Mouse (Mus musculus): ENCODE data around the gene Wiz. TPM values are rescaled to one million over a fixed set of nuclear protein-coding genes. Genes with fewer than 3 reads are reported as not detected.

The Wiz gene
- 10 to 100 TPM; 45.4 to 81.3 (median 58.8) TPM for total RNA-seq (2022)

GRCm38 (mm10) chr17:32389101-32389659 lies at the start of gene Wiz:
TSS of gene Wiz (minus strand) at chr17:32389439.
- DNase-seq = peak; percentile 90

DNA sequence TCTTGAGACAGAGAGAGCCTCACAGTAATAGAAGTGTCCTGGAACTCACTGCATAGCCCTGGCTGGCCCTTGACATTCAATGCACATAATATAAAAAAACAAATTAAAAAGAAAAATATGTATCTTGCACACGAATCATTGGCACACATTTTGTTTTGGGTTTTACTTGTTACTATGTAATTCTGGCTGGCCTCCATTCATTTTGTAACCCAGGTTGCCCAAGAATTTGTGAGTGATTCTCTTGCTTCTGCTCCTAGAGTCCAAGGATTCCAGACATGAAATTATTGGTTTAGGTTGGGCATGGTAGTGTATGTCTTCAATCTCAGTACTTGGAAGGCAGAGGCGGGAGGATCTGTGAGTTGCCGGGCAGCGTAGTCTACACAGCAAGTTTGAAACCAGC lies 47.9 kb upstream of the Wiz start:
- peak; percentile 11 for DNase-seq

DNA sequence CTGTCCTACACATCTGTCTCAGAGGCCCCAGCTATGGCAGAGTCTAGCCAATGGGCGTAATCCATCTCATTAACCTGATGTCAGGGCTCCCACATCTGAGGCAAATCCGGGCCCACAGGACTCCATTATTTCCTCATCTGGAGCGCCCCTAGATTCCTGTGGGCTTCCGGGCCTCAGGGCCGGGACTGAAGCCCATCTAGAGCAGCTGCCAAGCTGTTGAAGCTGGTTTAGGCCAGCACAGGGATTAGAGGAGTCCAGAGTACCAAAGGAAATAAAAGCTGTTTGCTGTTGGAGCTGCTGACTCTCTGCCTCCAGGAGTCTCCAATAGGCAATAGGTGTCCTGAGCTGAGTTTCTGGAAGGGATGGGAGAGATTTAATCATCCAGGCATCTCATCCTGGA lies 45.9 kb upstream of the Wiz start:
- DNase-seq = no peak

- DNase-seq = no peak
Measured at GRCm38 (mm10) chr17:32434324-32434723, 45.1 kb upstream of the Wiz start.

GRCm38 (mm10) chr17:32431972-32432371 lies 42.7 kb upstream of the Wiz start:
- no peak for DNase-seq

- DNase-seq = no peak
Measured at GRCm38 (mm10) chr17:32426610-32427009, 37.4 kb upstream of the Wiz start.

DNA sequence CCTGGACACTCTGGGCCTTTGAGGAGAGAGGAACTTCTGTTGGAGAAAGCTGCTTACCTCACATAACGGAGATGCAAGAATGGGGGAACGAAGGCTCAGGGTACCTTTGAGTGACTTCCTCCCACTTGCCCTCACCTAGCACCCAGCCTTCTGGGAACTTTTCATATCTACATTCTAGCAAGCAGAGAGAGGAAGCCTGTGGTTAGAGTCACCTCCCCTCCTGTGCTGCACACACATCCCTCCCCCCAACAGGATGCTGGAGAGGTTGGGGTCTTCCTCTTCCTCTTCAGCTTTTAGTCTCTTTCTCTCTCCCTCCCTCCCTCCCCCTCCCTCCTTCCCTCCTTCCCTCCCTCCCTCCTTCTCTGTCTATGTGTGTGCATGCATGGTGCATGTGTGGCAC lies 34.8 kb upstream of the Wiz start, which contains the start of gene Pglyrp2:
Gene Pglyrp2 (minus strand): TSS at position 134 of the 400 bp plus-strand sequence.
- DNase-seq = no peak

DNA sequence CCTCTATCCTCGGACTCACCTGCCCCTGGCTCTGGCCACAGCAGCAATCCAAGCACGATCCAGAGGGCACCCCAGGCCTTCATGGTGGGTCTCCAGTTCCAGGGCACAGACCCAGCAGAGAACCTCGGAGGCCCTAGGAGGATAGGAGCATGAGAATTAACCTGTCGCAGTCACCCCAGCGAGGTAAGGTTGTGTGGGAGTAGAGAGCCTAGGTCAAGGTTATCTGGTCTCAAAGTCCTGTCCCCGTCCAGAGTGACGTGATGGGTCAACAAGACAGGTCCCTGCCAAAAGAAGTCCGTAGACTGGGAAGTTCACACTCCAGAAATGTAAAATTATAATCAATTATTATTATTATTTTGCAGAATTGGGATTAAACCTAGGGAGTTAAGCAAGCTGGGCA lies 31.5 kb upstream of the Wiz start:
- DNase-seq = no peak

DNA sequence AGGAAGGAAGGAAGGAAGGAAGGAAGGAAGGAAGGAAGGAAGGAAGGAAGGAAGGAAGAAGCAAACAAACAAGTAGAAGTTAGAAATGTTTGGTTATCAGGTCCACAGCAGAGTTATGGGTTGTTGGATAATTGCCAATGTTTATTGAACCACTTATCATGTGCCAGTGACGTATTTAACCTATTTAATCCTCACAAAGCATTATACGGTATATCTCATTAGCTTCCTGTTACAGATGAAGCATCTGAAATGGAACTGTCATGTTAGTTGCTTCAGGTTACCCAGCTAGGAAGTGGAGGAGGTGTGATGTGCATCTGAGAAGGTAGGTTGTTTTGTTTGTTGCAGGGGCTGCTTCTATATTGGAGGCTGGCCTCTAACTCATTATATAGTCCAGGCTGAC lies 30.8 kb upstream of the Wiz start:
- DNase-seq = no peak

GRCm38 (mm10) chr17:32416771-32417170 lies 27.5 kb upstream of the Wiz start:
- no peak for DNase-seq

DNA sequence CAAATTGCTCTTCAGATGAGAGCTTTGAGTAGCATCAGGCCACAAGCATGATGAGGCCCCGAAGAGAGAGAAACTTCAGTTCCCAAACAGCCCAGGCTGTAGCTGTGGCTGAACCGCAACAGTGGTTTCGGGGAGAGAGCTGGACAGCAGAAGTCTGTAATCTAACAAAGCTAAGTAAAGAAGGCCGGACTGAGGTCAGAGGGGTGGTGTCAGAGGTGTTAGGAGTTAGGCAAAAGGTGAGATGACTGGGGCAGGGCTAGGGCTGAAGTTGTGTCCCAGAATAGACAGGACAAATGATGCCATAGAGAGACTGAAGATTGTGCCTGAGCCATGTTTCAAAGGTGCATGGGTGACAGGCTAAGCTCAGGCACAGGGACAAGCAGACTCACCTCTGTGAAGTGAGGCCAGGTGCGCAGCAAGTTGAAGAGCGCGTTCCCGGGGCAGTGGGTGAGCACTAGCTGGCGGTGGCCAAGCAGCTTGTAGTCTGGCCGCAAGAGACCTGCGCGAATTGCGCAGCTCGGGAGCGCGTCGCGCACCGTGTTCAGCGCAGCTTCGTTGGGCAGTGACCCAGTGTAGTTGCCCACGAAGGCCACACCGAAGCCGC lies 26.3 kb upstream of the Wiz start:
- no peak for DNase-seq

DNA sequence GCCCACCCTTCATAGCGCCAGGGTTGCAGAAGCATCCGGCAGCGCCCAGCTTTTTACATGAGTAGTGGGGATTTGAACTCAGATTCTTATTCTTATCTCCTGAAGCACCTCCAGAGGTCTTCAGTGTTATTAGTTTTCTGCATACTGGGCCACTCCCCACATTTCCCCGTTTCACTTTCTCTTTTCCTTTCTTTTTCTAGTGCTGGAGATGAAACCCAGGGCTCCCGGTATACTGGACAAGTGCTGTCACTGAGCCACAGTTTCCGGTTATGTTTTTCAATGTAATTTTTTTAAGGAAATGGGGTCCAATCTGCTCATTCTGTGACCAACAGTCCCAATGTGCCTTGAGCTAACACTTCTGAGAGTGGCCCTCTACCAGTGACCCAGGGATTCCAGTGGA lies 22.7 kb upstream of the Wiz start:
- DNase-seq = no peak

GRCm38 (mm10) chr17:32403417-32403816 lies 14.2 kb upstream of the Wiz start, which contains the start of gene Rasal3:
TSS of gene Rasal3 (minus strand) at chr17:32403583.
- no peak for DNase-seq

GRCm38 (mm10) chr17:32402779-32403157 lies 13.5 kb upstream of the Wiz start:
- DNase-seq = no peak

GRCm38 (mm10) chr17:32402011-32402778 lies 13.0 kb upstream of the Wiz start:
- no peak for DNase-seq

DNA sequence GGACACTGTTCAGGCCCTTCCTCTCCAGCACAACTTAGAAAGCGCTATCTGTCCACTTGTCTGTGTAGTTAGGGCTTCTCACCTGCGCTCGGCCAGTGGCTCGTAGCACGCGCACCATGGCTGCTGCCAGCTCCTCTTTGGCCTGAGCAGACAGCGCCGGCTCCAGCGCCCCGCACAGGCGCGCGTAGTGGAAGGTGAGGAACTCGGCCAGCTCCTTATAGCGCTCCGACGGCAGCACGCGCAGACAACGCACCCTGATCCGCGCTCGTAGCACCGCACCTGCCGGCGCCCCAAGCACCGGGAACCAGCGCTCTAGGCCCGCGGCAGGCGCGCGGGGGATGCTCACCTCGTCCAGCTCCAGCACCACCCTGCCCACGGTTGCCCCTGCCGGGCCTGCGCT lies 7.0 kb upstream of the Wiz start:
- DNase-seq = no peak

DNA sequence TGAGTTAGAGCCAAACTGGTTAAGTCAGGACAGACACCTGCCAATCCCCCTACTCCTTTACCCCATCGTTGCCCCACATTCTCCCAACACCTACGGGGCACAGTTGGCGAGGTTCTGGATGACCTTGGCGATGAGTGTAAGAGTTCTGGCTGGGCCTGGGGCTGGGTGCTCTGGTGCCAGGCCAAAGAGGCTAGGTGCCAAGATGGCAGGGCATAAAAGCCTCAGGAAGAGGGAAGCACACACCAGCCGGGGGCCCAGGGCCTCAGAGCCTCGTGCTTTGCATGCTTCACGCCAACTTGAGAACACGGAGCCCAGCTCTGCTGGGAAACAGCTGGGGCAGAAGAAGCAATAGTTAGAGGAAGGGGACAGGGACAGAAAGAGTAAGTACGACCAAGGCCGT lies 4.7 kb upstream of the Wiz start:
- no peak for DNase-seq

DNA sequence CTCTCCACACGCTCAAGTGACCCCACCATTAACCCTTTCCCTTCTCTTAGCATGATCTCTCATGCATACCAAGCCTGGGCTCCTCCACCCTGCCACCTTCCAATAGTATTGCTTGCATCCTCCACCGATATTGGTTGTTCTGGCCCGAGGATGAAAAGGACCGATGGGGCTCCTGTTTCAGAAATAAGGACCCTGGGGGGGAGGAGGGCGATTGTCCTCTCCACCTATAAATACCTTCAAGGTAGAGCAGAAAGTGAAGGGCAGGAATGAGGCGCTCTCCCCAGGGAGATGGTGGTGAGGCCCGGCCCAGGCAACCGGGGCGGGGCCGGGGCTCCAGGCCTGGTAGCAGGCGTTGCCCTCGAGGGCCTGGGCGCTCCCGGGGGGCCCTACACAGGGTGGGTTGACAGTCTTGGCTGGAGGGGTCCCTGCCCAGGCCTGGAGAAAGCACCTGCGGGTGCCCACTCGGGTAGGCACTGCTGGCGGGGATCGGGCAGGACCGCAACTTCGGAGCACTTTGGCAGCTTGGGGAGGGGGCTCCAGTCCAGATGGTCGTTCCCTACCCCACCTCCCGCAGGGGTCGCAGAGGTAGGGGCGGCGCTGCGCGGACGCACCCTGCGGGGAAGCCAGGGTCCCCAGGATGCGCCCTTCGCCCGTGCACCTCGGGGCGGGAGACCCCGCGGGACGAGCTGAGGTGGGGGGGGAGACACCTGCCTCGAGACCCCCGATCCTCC lies 704 bp downstream of the Wiz start:
- DNase-seq = no peak

DNA sequence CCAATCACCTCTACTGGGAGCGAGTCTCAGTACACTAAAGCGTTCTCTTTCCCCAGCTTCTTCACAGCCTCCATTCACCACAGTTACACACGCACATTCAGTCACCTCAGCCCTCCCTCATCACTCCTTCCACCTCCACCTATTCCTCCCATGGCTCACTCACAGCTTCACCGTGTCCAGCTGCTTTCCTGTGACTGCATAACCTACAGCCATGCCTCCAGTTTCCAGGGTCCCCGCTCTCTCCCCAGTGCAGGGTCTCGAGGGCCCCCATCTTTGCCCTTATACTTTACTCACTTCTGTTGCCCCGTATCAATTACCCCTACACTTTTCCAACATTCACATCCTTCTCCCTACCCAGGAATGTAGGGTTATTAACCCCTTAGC lies 1.3 kb downstream of the Wiz start:
- no peak for DNase-seq

GRCm38 (mm10) chr17:32386659-32387432 lies 2.4 kb downstream of the Wiz start:
- no peak for DNase-seq

DNA sequence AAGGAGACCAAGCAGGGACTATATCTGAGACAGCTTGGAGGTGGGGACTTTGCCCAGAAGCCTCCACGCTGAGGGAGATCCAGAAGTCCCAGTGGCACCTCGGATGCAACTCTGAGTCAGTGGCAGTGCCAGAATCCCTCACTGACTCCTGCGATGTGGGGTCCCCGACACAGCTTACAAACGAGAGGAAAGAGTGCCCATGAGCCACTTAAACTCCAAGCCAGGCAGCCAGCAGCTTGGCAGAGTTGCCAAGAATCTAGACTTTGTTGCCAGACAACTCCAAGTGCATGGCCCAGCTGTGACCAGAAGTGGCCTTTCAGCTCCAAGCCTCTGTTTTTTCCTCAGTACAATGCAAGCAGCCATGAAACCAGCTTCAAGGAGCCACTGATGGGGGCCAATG lies 5.6 kb downstream of the Wiz start:
- DNase-seq = no peak

DNA sequence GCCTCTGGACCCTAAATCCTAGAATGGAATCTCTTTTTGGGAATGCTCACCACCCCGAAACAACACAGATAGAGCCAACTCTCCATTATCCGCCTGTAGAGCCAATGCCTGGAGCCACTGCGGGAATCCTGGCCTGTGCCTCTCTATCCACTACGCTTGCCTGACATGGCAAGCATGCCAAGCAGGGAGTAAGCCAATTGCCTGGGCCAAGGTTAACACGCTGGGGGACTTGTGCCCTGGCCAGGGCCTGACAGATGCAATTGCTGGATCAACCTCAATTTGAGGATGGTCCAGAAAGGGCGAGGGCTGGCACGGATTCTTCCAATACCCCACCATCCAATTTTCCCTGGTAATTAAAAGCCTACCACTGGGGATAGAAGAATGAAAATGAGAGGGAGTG lies 6.7 kb downstream of the Wiz start:
- no peak for DNase-seq

DNA sequence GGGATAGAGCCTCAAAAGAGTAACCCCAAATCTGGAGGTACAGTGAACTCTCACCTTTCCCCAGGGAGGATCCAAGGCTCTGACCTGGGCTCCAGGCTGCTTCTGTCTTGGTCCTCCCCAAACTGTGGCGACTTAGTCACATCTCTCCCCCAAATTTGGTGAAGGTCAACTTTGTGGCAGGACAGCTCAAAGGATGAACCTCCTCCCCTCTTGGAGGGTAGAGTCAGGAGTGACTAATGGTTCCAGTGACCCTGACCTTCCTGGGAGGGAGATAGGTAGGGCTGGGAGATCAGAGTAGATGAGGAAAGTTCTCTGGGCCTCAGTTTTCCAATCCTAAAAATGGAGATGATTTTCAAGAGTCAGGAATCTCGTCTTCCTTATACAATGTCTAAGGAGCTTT lies 10.5 kb downstream of the Wiz start:
- no peak for DNase-seq

All from adrenal gland, adult 8-10 months (tissue).